Mouse (Mus musculus): ENCODE data around the gene Syne1.

Syne1 gene

DNA sequence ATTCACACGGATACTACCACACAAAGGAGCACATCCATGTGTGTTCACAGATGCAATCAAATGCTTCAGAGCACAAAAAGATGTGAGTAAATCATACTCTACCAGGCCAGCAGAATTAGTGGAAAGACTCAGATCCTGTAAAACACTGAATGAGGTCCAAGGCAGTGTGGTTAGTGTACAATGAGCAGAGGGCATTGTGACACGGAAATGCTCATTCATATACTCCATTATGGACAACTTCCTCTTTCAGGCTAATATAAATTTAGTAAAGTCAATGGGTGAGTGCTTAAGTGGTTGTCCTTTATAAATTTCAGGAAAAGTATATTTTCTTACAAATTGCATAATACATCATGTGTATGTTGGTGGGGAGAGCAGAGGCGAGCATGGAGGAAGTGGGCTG, 484.2 kb downstream of the Syne1 start:
- DNase-seq (ENCODE audit: low spot score in 2 of 2): no peak

DNA sequence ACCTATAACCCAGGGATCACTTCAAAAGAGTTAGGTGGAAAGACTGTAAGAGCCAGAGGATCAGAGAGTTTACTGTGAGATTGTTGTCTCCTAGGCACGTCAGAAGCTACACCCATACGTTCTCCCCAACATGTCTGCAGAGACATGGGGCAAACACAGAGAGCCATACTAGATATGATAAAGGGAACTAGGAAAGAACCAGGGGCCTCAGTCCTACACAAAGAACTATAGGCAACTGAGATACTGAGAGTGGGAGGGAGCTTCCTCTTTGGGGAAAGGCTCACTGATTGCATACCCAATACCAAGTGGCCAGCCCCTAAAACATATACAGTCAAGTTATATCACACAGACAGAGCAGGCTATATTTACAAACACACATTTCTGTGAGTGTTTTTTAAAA, 491.3 kb downstream of the Syne1 start:
- DNase-seq (ENCODE audit: low spot score in 2 of 2): no peak

DNA sequence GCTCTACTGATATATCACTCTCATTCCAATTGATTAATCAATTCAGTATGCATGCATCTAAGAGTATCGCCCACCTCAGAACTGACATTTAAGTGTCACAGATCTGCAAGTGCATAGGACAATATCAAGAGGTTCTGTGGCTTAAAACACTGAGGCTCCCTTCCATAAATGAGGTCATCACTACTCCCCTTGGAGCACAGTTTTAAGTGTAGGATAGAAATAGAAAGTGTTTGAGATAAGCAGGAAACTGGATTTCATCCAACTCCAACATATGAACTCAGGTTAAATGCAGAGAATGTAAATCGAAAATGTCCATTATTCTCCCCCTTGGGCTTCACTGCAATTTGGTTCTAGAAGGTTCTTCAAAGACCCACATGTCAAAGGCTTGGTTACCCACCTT, 492.4 kb downstream of the Syne1 start:
- DNase-seq (ENCODE audit: low spot score in 2 of 2): no peak

DNA sequence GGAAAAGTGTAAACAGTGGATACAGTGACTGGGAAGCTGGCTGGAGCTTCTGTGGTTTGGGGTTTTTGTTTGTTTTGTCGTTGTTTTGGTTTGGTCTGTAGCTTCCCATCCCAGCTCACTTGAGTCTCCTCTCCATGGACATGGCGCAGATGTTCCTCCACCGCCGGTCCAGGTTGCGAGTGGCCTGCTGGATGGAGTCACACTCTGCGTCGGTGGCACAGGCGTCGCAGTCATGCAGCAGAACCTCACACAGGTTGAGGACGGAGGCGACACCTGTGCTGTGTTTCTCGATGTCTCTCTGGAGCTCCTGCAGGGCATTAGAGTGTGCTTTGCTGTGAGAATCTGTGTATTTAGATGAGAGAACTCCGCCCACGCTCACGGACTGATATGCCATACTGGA, 493.6 kb downstream of the Syne1 start:
- DNase-seq (ENCODE audit: low spot score in 2 of 2): no peak

DNA sequence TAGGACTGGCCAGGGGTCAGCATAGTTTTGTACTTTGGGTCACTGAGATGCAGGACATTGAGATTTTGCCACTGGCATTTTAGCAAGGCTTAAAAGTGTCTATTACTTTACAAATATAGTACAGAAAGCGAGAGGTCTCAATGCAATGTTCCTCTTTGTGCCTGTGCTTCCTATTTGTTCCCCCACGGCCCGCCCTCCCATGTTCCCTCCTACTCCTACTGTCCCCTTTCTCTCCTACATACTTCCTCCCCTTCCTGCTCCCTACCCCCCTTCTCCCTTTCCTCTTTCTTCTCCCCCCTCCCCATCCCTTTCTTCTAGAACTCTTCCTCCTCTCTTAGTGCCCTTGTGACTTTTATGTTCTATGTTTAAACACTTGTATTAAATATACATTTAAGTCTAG, 494.3 kb downstream of the Syne1 start:
- DNase-seq (ENCODE audit: low spot score in 2 of 2): no peak

DNA sequence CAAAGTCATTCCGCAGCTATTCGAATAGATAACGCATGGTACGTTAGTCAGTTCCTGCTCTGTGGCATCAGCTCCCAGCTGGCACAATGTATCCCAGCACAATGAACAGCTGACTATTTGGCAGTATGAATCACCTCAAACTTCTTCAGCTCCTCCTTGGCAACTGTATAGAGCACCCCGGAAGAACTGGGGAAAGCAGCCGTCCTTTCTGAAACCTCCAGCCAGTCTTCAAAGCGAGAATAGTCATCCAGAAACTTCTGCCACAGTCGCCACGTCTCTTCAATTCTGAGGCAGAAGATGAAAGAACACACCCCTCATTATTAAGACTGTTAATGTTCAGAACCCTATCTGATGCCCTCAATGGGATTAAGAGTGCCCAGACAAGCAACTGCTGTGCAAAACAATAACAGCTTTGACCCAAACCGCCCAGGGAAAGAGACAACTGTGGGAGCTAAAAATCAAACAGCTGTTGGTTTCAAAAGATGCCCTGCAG, 495.0 kb downstream of the Syne1 start:
- DNase-seq (ENCODE audit: low spot score in 2 of 2): no peak

DNA sequence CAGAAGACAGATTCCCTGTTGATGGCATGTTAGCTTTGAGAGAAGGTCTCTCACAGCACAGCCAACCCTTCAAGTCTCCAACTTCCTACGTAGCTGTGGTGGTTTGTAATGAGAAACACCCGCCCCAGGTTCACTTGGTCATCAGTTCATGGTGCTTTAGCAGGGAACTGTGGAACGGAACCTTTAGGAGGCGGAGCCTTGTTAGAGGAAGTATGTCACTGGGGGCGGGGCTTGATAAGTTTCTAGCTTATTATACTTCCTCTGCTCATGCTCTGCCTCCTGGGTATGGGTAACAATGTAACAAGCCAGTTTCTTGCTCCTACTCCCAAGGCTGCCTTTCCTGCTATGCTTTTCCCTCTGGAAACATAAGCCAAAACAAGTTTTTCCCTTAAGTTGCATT, 505.6 kb downstream of the Syne1 start:
- DNase-seq (ENCODE audit: low spot score in 2 of 2): no peak

DNA sequence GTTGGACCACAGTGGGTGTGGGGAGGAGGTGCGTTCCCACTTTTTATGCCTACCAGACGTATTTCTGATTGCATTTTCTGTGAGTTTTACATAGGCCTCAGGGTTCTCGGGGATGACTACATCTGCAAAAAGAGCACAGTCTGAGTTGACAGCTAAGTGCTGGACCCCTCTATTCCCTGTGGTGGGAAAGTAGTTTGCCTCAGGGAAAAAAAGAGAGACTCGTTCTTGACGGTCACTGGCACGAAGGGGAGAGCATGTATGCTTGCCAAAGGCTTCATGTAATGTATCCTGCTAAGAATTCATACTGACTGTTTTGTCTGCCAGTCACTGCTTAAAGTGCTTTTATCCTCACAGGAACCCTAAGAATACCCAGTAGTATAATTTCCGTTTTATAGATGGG, 506.1 kb downstream of the Syne1 start:
- DNase-seq (ENCODE audit: low spot score in 2 of 2): no peak

DNA sequence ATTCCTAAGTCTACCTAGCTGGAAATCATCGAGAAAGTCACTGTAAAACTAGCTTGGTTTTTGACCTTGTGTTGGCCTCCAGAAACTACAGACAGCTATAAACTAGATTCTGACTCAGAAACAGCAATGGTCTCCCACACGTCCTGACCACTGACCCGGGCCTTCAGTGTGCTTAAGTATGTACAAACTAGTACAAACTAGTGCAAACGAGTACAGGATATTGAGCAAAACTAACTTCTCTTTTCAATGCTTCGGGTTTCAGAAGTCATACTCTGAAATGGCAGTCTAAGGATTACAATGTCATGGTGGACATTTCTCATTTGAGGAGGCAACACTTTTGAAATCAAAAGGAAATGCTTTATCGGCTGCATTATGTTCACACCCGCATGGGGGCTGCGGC, 506.8 kb downstream of the Syne1 start:
- DNase-seq (ENCODE audit: low spot score in 2 of 2): no peak

DNA sequence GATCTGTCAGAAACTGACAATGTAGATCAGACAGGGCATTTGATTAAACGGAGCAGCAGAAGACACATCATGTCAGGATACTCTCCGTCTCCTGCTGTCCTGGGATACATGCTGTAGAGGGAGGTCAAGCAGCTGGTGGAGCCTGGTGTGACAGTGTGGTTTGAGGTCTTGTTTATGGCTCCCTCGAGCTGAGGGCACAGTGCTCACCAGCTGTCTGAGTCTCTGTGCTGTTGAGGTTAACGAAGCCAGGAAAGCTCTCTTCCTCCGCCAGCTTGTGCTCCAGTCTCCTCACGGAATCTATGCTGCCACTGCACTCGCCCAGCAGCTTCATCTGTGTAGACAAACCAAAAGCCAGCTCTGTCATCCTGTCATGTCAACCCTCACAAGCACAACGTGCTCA, 510.0 kb downstream of the Syne1 start:
- no peak for DNase-seq (ENCODE audit: low spot score in 2 of 2)

DNA sequence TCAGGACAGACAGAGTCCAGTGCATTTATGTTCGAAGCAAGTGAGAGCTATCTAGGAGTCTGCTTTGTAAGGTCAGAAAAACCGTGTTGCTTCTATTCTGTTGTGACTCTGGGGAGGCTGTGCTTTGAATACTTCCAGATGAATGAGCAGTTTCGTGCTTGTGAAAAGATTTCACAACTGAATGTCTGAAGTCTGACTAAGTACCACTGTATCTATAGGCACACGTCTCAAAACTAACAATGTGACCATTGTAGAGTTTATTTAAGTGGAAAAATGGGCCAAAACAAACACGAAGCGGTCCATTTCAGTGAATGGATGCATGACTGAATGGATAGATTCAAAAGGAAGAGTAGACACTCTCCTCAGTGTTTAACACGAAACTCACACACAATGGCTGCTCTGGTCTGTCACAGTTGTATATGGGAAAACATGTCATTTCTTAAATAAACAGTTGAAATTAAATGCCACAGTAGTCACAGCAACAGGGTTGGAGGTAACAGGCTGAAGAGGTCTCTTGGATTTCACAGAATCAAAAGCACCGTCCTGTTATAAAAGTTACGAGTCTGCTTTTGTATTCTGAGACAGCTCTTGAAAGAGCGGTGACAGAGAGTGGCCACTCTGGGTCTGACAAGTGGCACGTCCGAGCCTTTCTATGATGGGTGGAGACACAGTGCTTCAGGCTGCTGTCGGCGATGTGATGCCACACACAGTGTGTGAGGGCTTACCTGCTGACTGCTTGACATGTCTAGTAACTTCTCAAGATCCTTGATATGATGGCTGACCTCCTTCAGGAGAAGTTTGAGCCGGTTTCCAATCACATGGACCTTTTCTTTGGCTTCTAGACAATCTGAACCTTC, 518.9 kb downstream of the Syne1 start:
- DNase-seq (ENCODE audit: low spot score in 2 of 2): no peak

DNA sequence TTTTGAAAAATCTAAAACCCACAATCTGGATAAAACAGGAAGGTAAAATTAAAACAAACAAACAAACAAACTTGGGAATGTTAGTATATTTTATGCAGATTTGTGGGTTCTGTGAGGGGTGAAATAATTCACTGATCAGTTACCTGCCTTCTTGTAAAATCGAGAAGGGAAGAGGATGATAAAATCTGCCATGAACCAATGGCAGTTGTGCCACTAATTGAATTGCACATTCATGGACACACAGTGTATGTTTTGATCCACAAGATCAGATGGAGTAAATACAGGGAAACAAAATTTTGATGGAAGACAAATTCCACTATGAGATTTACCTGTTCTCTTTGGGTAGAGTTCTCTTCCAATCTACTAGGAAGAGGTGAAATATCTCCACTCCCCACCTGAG, 521.4 kb downstream of the Syne1 start:
- DNase-seq (ENCODE audit: low spot score in 2 of 2): no peak

DNA sequence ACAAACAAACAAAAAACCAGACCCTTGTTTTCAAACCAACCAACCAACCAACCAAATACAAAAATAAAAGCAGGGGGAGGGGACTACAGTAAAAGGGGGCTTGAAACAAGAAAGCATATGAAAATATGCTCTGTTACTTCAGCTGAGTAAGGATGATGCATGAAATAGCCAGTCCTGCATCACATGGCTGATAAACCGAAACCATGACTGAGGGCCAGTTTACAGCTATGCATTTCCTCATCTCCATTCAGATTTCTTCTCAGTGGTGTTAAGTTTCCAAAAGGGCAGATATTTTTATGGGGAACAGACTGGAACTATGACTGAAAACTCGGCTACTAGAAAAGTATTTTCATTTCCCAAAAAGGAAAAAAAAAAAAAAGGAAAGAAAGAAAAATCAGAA, 522.1 kb downstream of the Syne1 start:
- no peak for DNase-seq (ENCODE audit: low spot score in 2 of 2)

DNA sequence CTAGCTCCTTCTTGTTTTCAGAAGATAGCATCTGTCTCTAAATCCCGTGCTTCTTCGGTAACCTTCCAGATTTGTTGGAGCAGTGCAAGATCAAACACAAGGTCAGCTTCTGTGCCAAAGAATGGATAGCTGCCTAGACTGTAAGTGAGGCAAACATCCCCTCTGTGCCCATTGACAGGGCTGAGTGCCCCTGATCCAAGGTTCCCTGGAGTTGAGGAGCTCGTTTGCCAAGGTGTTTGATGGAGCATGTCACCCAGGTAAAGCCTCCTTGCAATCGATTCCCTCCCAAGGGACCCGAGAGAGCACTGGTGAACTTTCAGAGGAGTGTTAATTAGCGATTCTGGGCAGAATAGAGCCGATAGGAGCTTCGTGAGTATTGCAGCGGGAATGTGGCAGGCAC, 523.0 kb downstream of the Syne1 start:
- DNase-seq (ENCODE audit: low spot score in 2 of 2): no peak

DNA sequence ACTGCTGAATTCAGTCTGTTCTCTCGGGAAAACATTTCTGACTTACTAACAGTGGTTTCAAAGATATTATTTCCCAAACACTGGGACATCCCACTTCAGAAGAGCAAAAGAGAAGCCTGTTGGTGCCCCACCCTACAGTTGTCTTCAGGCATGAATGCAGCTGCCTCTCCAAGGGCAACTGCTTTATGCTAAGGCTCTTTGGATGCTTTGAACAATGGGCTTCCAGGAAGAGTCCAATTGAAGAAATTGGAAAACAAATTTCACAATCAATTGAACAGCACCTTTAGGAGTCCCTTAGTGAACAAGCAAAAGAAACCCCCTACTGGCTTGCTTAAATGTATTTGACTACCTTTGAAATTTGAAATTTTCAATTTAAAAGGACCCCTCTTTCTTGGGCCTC, 524.1 kb downstream of the Syne1 start:
- no peak for DNase-seq (ENCODE audit: low spot score in 2 of 2)

DNA sequence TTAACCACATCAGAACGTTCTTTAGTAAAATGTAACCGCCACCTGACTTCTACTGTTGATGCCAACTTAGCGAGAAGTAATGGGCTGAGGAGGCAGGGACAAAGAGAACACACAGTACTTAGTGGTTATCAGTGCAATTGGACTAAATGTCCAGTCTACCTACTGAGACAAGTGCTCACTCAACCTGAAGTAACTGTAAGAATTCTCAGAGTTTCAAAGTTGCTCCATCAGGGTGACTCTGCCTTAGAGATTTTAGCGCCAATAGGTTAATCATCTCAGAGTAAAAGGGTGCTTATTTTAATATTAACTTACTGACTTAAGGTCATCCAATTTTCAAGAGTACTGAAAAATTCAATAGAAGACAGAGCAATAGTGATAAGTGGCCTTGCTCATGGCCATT, 525.4 kb downstream of the Syne1 start:
- DNase-seq (ENCODE audit: low spot score in 2 of 2): no peak

DNA sequence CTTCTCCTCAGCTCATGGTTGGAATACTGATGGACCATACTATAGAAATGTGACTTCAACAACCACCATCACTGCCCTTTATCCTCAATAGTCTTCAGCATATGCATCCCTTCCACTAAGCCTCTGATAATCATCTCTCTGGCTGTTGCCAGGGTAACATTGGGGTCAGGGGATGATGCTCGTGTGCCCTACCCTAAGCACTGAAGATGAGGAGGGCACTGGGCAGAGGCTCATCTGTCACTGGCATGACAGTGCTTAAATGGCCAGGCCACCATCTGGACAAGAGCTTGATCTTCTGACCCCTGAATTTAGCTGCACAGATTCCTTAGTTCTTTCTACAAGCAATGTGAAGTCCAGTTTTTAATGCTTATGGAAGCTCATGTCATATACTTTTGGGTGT, 534.1 kb downstream of the Syne1 start:
- no peak for DNase-seq (ENCODE audit: low spot score in 2 of 2)

DNA sequence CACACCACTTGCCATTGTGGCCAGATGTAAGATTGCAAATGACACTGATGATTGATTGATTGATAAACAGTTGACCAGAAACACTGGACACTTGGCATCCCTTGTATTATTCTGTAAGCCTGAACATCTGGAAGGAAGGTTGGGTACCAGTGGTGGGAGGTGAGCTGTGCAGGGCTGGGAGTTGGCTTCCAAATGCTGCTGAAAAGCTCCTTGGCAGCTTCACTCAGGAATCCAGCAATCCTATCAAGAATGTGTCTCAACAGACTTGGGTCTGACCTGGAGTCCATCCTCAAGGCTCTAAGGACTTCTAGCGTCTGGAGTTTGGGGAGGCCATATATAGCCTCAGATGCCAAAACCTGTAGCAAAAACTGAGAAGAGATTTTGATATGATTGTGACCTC, 536.3 kb downstream of the Syne1 start:
- no peak for DNase-seq (ENCODE audit: low spot score in 2 of 2)

DNA sequence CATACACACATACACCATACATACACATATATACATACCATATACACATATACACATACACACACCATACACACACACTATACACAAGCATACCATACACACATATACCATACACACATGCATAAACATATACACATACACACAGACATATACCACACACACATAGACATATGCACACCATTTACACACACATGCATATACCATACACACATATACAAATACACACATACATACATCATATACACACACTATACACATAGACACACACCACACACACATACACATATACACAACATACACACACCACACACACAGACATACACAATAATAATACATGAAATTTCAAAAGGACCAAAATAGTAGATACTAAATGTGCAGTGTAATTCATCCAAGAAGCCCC, 539.3 kb downstream of the Syne1 start:
- DNase-seq (ENCODE audit: low spot score in 2 of 2): no peak

DNA sequence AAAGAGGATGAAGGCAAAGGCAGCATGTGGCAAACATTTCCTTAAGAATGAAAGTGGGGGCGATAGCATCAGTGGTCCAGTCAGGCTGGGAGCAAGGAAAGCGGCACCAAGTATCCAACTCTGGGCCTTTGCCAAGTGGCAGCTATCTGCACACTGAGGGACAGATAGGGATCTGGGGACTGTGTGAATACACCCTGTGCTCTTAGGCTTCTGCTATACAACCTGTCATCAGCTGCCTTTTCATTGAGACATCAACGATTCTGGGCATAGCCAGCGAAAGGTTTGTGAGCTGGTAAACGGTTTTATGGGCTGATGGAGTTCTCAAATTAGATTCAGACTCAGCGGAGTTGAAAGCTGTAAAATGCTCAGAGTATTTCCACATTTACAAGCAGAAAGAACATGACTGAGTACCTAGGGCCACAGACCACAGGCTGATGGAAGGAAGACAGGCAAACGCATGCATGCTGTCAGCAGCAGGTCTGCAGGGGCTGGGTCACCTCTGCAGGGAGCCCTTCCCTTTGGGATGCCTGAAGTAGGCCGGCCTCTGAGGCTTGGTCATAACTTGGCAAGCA, 542.4 kb downstream of the Syne1 start:
- DNase-seq (ENCODE audit: low spot score in 2 of 2): no peak

DNA sequence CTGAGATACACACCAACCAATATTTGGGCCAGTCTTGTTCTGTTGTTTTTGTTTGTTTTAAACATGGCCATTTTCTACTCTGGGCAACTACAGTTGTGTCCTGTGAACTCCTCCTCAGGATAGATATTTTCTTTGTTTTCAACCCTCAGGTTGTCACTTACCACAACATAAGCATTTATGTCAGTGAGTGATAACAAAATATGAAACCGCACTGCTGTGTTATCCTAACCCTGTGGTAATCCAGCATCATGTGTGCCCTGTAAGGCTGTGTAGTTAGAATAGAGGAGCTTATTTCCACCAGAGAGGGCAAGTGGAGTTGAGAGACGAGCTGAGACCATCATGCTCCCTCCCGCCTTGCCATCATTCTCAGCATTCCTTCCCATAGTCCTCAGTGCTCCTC, 554.7 kb downstream of the Syne1 start:
- no peak for DNase-seq (ENCODE audit: low spot score in 2 of 2)

DNA sequence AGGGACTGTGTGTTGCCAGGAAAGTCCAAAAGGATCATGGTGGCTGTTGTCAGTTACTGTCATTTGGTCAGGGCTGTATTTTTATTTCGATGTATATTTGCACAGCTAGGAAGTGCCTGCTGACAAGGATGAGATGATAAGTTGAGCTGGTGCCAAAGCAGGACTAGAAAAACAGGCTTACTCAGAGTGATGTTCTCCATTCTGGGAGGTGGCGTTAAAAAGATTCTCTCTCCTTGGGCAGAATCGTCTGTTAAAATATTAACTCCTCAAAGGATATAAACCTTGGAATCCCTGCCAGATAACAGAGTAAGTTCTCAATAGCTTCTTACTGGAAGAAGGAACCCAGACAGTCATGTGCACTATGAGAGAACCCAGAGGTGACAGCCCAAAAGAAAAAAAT, 557.5 kb downstream of the Syne1 start:
- no peak for DNase-seq (ENCODE audit: low spot score in 2 of 2)

DNA sequence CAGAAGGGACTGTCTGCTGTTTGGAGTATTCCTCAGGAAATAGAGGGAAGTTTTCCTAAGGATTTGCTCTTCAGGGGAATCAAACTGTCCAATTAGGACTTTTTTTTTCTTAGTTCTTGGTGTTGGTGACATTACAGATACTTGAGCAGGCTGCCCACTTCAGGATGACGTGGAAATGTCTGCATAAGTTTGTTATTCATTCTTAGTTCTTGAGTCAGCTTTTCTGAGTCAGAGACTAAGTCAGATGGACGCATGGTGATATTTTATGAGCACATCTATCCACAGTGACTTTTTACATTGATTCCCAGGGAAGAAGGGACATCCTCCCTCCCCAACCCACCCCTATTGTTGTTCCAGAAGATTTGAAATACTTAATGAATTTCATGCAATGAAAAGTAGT, 567.4 kb downstream of the Syne1 start:
- no peak for DNase-seq (ENCODE audit: low spot score in 2 of 2)

DNA sequence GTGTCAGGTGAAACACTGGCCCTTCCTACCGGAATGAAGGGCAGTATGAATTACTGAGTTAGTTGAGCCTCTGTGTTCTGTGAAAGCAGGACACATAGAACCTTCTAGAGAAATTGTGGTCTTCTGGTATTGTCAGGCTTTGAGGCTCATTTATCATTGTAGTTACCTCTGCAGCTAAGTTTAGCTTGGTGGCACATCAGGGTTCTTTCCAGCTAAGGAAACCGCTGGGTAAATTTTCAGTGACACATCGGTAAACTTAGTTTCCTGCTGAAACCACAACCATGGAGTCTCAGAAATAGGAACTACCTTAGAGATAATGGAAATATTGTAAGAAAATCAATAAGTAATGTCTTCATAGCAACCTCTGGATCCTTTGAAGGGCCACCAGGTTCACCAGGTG, 573.9 kb downstream of the Syne1 start:
- DNase-seq (ENCODE audit: low spot score in 2 of 2): no peak
